In the genomic region with DNA sequence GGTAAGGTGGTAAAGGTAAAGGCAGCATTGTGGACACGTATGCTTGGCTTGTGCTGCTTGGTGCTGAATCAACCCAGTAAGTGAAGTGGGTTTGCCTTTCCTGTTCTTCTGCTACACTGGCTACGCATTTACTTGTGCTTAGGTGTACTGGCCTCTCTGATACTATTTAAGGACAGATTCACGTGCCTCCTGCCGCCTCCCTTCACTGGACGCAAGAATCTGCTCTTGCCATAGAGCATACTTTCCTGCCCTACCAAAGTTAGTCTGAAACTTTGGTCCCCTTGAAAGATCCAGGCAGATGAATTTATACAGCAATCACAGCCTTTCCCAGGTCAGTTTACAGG, we compare ENCODE assay signal across 7 mouse cellular contexts. TPM values are rescaled to one million over a fixed set of nuclear protein-coding genes. Genes with fewer than 3 reads are reported as not detected.
DNase-seq lines count a peak whose midpoint lies in the region; ATAC-seq lines count a peak whose summit lies in the region.

No protein-coding gene starts in this region.

- DNase-seq in lung, postnatal 14 days, result no peak
- no peak for DNase-seq in urinary bladder, postnatal 36 days (ENCODE audit: low spot score in 2 of 2)
- DNase-seq in urinary bladder, postnatal 25 days (ENCODE audit: low spot score), result no peak

- no peaks in the 10 kb centered on the region; the same call in 1 of the 2 replicates for H3K27me3 ChIP-seq in lung, embryonic 16.5 days (ENCODE audit: control insufficient read depth, insufficient read depth, low read depth, low read length)
- H3K27me3 ChIP-seq in forebrain, embryonic 13.5 days, result no peaks in the 10 kb centered on the region
- H3K27me3 ChIP-seq in limb, embryonic 15.5 days, result no peaks in the 10 kb centered on the region
- H3K27me3 ChIP-seq in stomach, embryonic 16.5 days (ENCODE audit: control insufficient read depth, insufficient read depth, low read length), result no peaks in the 10 kb centered on the region

- H3K9me3 ChIP-seq in lung, embryonic 16.5 days (ENCODE audit: control insufficient read depth, low read length), result no peaks in the 10 kb centered on the region
- H3K9me3 ChIP-seq in forebrain, embryonic 13.5 days (replicated peaks), result no peaks in the 10 kb centered on the region
- no peaks in the 10 kb centered on the region for H3K9me3 ChIP-seq in limb, embryonic 15.5 days
- H3K9me3 ChIP-seq in stomach, embryonic 16.5 days (replicated peaks; ENCODE audit: control insufficient read depth, low read length), result no peaks in the 10 kb centered on the region

- H3K4me1 ChIP-seq in lung, embryonic 16.5 days (replicated peaks; ENCODE audit: control insufficient read depth, insufficient read depth, low read length), result peaks cover 15% of the 10 kb centered on the region
- peaks cover 14% of the 10 kb centered on the region for H3K4me1 ChIP-seq in forebrain, embryonic 13.5 days
- peaks cover 11% of the 10 kb centered on the region for H3K4me1 ChIP-seq in limb, embryonic 15.5 days
- H3K4me1 ChIP-seq in stomach, embryonic 16.5 days (ENCODE audit: control insufficient read depth, insufficient read depth, low read length), result peaks cover 13% of the 10 kb centered on the region

- peak overlapping the region; percentile 89 for H3K4me2 ChIP-seq in lung, embryonic 16.5 days (ENCODE audit: low read depth, low read length)
- peak overlapping the region; percentile 80 for H3K4me2 ChIP-seq in forebrain, embryonic 13.5 days
- peak overlapping the region; percentile 69 for H3K4me2 ChIP-seq in limb, embryonic 15.5 days
- peak overlapping the region; percentile 82 for H3K4me2 ChIP-seq in stomach, embryonic 16.5 days (ENCODE audit: low read depth, low read length)

- H3K36me3 ChIP-seq in lung, embryonic 16.5 days (ENCODE audit: control insufficient read depth, insufficient read depth, low read length), result no peaks in the 10 kb centered on the region
- no peaks in the 10 kb centered on the region for H3K36me3 ChIP-seq in forebrain, embryonic 13.5 days (ENCODE audit: poor library complexity, severe bottlenecking)
- peaks cover 5% of the 10 kb centered on the region; the same call in 1 of the 2 replicates for H3K36me3 ChIP-seq in limb, embryonic 15.5 days
- no peaks in the 10 kb centered on the region for H3K36me3 ChIP-seq in stomach, embryonic 16.5 days (ENCODE audit: control insufficient read depth, insufficient read depth, low read length)

- peak overlapping the region; percentile 90 for H3K9ac ChIP-seq in lung, embryonic 16.5 days (ENCODE audit: low read length)
- peak overlapping the region; percentile 79; the same call in 1 of the 2 replicates for H3K9ac ChIP-seq in forebrain, embryonic 13.5 days
- H3K9ac ChIP-seq in limb, embryonic 15.5 days, result peak overlapping the region; percentile 59; the same call in 1 of the 2 replicates
- peak overlapping the region; percentile 90 for H3K9ac ChIP-seq in stomach, embryonic 16.5 days (ENCODE audit: low read length)

- WGBS in lung, embryonic 16.5 days, result 63% methylated on average over 5 of the region's 5 CpGs
- WGBS in forebrain, embryonic 13.5 days, result 89% methylated on average over 5 of the region's 5 CpGs
- 80% methylated on average over 5 of the region's 5 CpGs for WGBS in limb, embryonic 15.5 days
- WGBS in stomach, embryonic 16.5 days, result 75% methylated on average over 5 of the region's 5 CpGs

- no peak for ATAC-seq in lung, embryonic 16.5 days (ENCODE audit: low read depth)
- ATAC-seq in forebrain, embryonic 13.5 days, result no peak
- ATAC-seq in limb, embryonic 15.5 days (ENCODE audit: insufficient number of reproducible peaks, low FRiP score, low TSS enrichment, low read depth), result no peak
- ATAC-seq in stomach, embryonic 16.5 days (ENCODE audit: insufficient read depth, low FRiP score), result no peak

- H3K4me3 ChIP-seq in lung, embryonic 16.5 days (ENCODE audit: low read length), result peak overlapping the region; percentile 84
- H3K4me3 ChIP-seq in forebrain, embryonic 13.5 days, result peak overlapping the region; percentile 71; the same call in 1 of the 2 replicates
- peak overlapping the region; percentile 62 for H3K4me3 ChIP-seq in limb, embryonic 15.5 days
- peak overlapping the region; percentile 77 for H3K4me3 ChIP-seq in stomach, embryonic 16.5 days (replicated peaks; ENCODE audit: low read length)

- H3K27ac ChIP-seq in lung, embryonic 16.5 days (ENCODE audit: low read length), result peak overlapping the region; percentile 89; the same call in 1 of the 2 replicates
- no peak overlapping the region for H3K27ac ChIP-seq in forebrain, embryonic 13.5 days
- H3K27ac ChIP-seq in limb, embryonic 15.5 days, result no peak overlapping the region
- peak overlapping the region; percentile 84; the same call in 1 of the 2 replicates for H3K27ac ChIP-seq in stomach, embryonic 16.5 days (ENCODE audit: low read length)

RNA-seq across cellular contexts. Expression of gene Cdpf1, which starts 1.1 kb away (rescaled TPM):
- 33.8 and 43.5 TPM in 2 replicates for polyA plus RNA-seq in lung, embryonic 16.5 days (2015; fragmentation: Nextera tagmentation; extraction: Ambion mirVana)
- polyA plus RNA-seq in forebrain, embryonic 13.5 days (2015; fragmentation: Nextera tagmentation; extraction: Ambion mirVana), result 17.8 and 18.7 TPM in 2 replicates
- 32.0 and 34.6 TPM in 2 replicates for polyA plus RNA-seq in limb, embryonic 15.5 days (2015; fragmentation: Nextera tagmentation; extraction: Ambion mirVana)
- polyA plus RNA-seq in stomach, embryonic 16.5 days (2015; fragmentation: Nextera tagmentation; extraction: Ambion mirVana), result 36.7 and 39.9 TPM in 2 replicates

RNA-seq across cellular contexts. Expression of gene Pkdrej, which starts 11.1 kb away (rescaled TPM):
- polyA plus RNA-seq in lung, embryonic 16.5 days (2015; fragmentation: Nextera tagmentation; extraction: Ambion mirVana), result 0.10 and 0.14 TPM in 2 replicates
- polyA plus RNA-seq in forebrain, embryonic 13.5 days (2015; fragmentation: Nextera tagmentation; extraction: Ambion mirVana), result not detected in 2 replicates
- polyA plus RNA-seq in limb, embryonic 15.5 days (2015; fragmentation: Nextera tagmentation; extraction: Ambion mirVana), result 0.14 and 0.24 TPM in 2 replicates
- 0.16 and 0.25 TPM in 2 replicates for polyA plus RNA-seq in stomach, embryonic 16.5 days (2015; fragmentation: Nextera tagmentation; extraction: Ambion mirVana)

RNA-seq across cellular contexts. Expression of gene Ttc38, which starts 21.7 kb away (rescaled TPM):
- polyA plus RNA-seq in lung, embryonic 16.5 days (2015; fragmentation: Nextera tagmentation; extraction: Ambion mirVana), result 6.4 and 6.8 TPM in 2 replicates
- 2.9 and 3.4 TPM in 2 replicates for polyA plus RNA-seq in forebrain, embryonic 13.5 days (2015; fragmentation: Nextera tagmentation; extraction: Ambion mirVana)
- 8.0 TPM in 2 replicates for polyA plus RNA-seq in limb, embryonic 15.5 days (2015; fragmentation: Nextera tagmentation; extraction: Ambion mirVana)
- 9.9 and 11.7 TPM in 2 replicates for polyA plus RNA-seq in stomach, embryonic 16.5 days (2015; fragmentation: Nextera tagmentation; extraction: Ambion mirVana)

RNA-seq across cellular contexts. Expression of gene Gtse1, which starts 49.1 kb away (rescaled TPM):
- polyA plus RNA-seq in lung, embryonic 16.5 days (2015; fragmentation: Nextera tagmentation; extraction: Ambion mirVana), result 30.5 and 32.5 TPM in 2 replicates
- 31.0 and 31.4 TPM in 2 replicates for polyA plus RNA-seq in forebrain, embryonic 13.5 days (2015; fragmentation: Nextera tagmentation; extraction: Ambion mirVana)
- 19.5 and 19.6 TPM in 2 replicates for polyA plus RNA-seq in limb, embryonic 15.5 days (2015; fragmentation: Nextera tagmentation; extraction: Ambion mirVana)
- polyA plus RNA-seq in stomach, embryonic 16.5 days (2015; fragmentation: Nextera tagmentation; extraction: Ambion mirVana), result 24.3 and 24.6 TPM in 2 replicates

Comparison
In these comparisons a context has a peak if more than half of its experiments do, and no peak if none do; other contexts are left out.
1. H3K27ac ChIP-seq: peak in lung, embryonic 16.5 days (single experiment) and stomach, embryonic 16.5 days (single experiment); none in forebrain, embryonic 13.5 days (single experiment) and limb, embryonic 15.5 days (single experiment).
2. Peak in every context shown above with its lines, with median percentiles within 50 percentile points of each other: H3K4me2 ChIP-seq, H3K4me3 ChIP-seq and H3K9ac ChIP-seq.